In genomic region chr19:47188515-47189128, GRCm38 (mm10) we compare ENCODE assay signal across 10 mouse cellular contexts. TPM values are rescaled to one million over a fixed set of nuclear protein-coding genes. Genes with fewer than 3 reads are reported as not detected.
DNase-seq lines count a peak whose midpoint lies in the region; ATAC-seq lines count a peak whose summit lies in the region.
"Had no signal": no experiment of that assay in that cellular context is flagged by ENCODE, and none has a peak within 500 bp of the region (broad histone marks: within the 10 kb centered on the region; RNA-seq: fewer than 3 reads in every experiment).

No protein-coding gene starts in this region.

- H3K9me3 ChIP-seq in kidney, embryonic 14.5 days (ENCODE audit: control insufficient read depth, low read length), result no peaks in the 10 kb centered on the region
- no peaks in the 10 kb centered on the region for H3K9me3 ChIP-seq in forebrain, embryonic 15.5 days
- H3K9me3 ChIP-seq in neural tube, embryonic 13.5 days, result no peaks in the 10 kb centered on the region

- no peaks in the 10 kb centered on the region for H3K36me3 ChIP-seq in kidney, embryonic 14.5 days (ENCODE audit: control insufficient read depth, insufficient read depth, low read length)
- no peaks in the 10 kb centered on the region for H3K36me3 ChIP-seq in forebrain, embryonic 15.5 days
- H3K36me3 ChIP-seq in neural tube, embryonic 13.5 days, result no peaks in the 10 kb centered on the region

- no peak overlapping the region for H3K4me2 ChIP-seq in kidney, embryonic 14.5 days (replicated peaks; ENCODE audit: low read depth, low read length)
- H3K4me2 ChIP-seq in forebrain, embryonic 15.5 days (replicated peaks), result no peak overlapping the region
- no peak overlapping the region for H3K4me2 ChIP-seq in neural tube, embryonic 13.5 days

- DNase-seq in kidney, adult 9 months, result no peak
- DNase-seq in cerebellum, adult 9-11 months, result peak; percentile 78
- no peak for DNase-seq in spleen, postnatal 14 days (ENCODE audit: low spot score in 2 of 2)
- DNase-seq in adrenal gland, adult 8-10 months, result no peak
- no peak for DNase-seq in kidney, adult 8-10 months

- WGBS in kidney, embryonic 14.5 days, result 75% methylated on average over 11 of the region's 11 CpGs
- WGBS in forebrain, embryonic 15.5 days, result 53% methylated on average over 11 of the region's 11 CpGs
- 71% methylated on average over 11 of the region's 11 CpGs for WGBS in neural tube, embryonic 13.5 days

- H3K4me3 ChIP-seq in kidney, embryonic 14.5 days (ENCODE audit: low read length), result no peak overlapping the region
- H3K4me3 ChIP-seq in forebrain, embryonic 15.5 days, result no peak overlapping the region
- H3K4me3 ChIP-seq in neural tube, embryonic 13.5 days, result no peak overlapping the region

- 0 out of 2 replicates have a peak, but pooled peaks have one; percentile 35 for ATAC-seq in kidney, embryonic 14.5 days (ENCODE audit: low FRiP score, low TSS enrichment)
- peak; percentile 67 for ATAC-seq in forebrain, embryonic 15.5 days (replicated peaks)
- ATAC-seq in neural tube, embryonic 13.5 days (ENCODE audit: low read depth), result peak; percentile 74

- H3K27me3 ChIP-seq in kidney, embryonic 14.5 days (ENCODE audit: control insufficient read depth, insufficient read depth, low read length), result no peaks in the 10 kb centered on the region
- no peaks in the 10 kb centered on the region for H3K27me3 ChIP-seq in forebrain, embryonic 15.5 days
- H3K27me3 ChIP-seq in neural tube, embryonic 13.5 days, result no peaks in the 10 kb centered on the region

- H3K4me1 ChIP-seq in kidney, embryonic 14.5 days (ENCODE audit: control insufficient read depth, insufficient read depth, low read length), result no peaks in the 10 kb centered on the region
- peaks cover 18% of the 10 kb centered on the region for H3K4me1 ChIP-seq in forebrain, embryonic 15.5 days
- peaks cover 15% of the 10 kb centered on the region for H3K4me1 ChIP-seq in neural tube, embryonic 13.5 days (replicated peaks)

- H3K27ac ChIP-seq in kidney, embryonic 14.5 days (ENCODE audit: low read depth, low read length), result no peak overlapping the region
- peak overlapping the region; percentile 23; the same call in 1 of the 2 replicates for H3K27ac ChIP-seq in forebrain, embryonic 15.5 days (replicated peaks)
- H3K27ac ChIP-seq in neural tube, embryonic 13.5 days (replicated peaks), result peak overlapping the region; percentile 56; the same call in 1 of the 2 replicates

- no peak overlapping the region for H3K9ac ChIP-seq in kidney, embryonic 14.5 days (ENCODE audit: low read depth, low read length)
- H3K9ac ChIP-seq in forebrain, embryonic 15.5 days (replicated peaks), result no peak overlapping the region
- H3K9ac ChIP-seq in neural tube, embryonic 13.5 days, result no peak overlapping the region

RNA-seq across cellular contexts. Expression of gene Neurl1a, which starts 10.0 kb away (rescaled TPM):
- polyA plus RNA-seq in kidney, embryonic 14.5 days (2014; fragmentation: Nextera tagmentation; extraction: Ambion mirVana), result 4.7 and 5.9 TPM in 2 replicates
- 7.2 and 7.9 TPM in 2 replicates for polyA plus RNA-seq in forebrain, embryonic 15.5 days (2015; fragmentation: Nextera tagmentation; extraction: Ambion mirVana)
- 6.1 and 7.6 TPM in 2 replicates for polyA plus RNA-seq in neural tube, embryonic 13.5 days (2015; fragmentation: Nextera tagmentation; extraction: Ambion mirVana)
- 10 to 100 TPM; 16.2 to 26.8 (median 22.2) TPM for total RNA-seq in adrenal gland, adult 8-10 months (2022)

RNA-seq across cellular contexts. Expression of gene Calhm3, which starts 31.1 kb away (rescaled TPM):
- polyA plus RNA-seq in kidney, embryonic 14.5 days (2014; fragmentation: Nextera tagmentation; extraction: Ambion mirVana), result not detected in 2 replicates
- polyA plus RNA-seq in forebrain, embryonic 15.5 days (2015; fragmentation: Nextera tagmentation; extraction: Ambion mirVana), result not detected in 2 replicates
- polyA plus RNA-seq in neural tube, embryonic 13.5 days (2015; fragmentation: Nextera tagmentation; extraction: Ambion mirVana), result not detected in 2 replicates
- total RNA-seq in adrenal gland, adult 8-10 months (2022), result not detected
- polyA plus RNA-seq: frontal cortex, adult 2 months; liver, embryonic 16.5 days had no signal

RNA-seq across cellular contexts. Expression of gene Calhm1, which starts 44.6 kb away (rescaled TPM):
- not detected in 2 replicates for polyA plus RNA-seq in kidney, embryonic 14.5 days (2014; fragmentation: Nextera tagmentation; extraction: Ambion mirVana)
- not detected in 2 replicates for polyA plus RNA-seq in forebrain, embryonic 15.5 days (2015; fragmentation: Nextera tagmentation; extraction: Ambion mirVana)
- not detected in 2 replicates for polyA plus RNA-seq in neural tube, embryonic 13.5 days (2015; fragmentation: Nextera tagmentation; extraction: Ambion mirVana)
- not detected for total RNA-seq in adrenal gland, adult 8-10 months (2022)
- polyA plus RNA-seq: frontal cortex, adult 2 months; liver, embryonic 16.5 days had no signal

RNA-seq across cellular contexts. Expression of gene Calhm2, which starts 50.5 kb away (rescaled TPM):
- polyA plus RNA-seq in kidney, embryonic 14.5 days (2014; fragmentation: Nextera tagmentation; extraction: Ambion mirVana), result 1.9 and 3.8 TPM in 2 replicates
- polyA plus RNA-seq in forebrain, embryonic 15.5 days (2015; fragmentation: Nextera tagmentation; extraction: Ambion mirVana), result 1.0 and 1.2 TPM in 2 replicates
- 1.6 and 1.9 TPM in 2 replicates for polyA plus RNA-seq in neural tube, embryonic 13.5 days (2015; fragmentation: Nextera tagmentation; extraction: Ambion mirVana)
- total RNA-seq in adrenal gland, adult 8-10 months (2022), result 1 to 10 TPM; 4.6 to 8.8 (median 7.5) TPM
